Mouse (Mus musculus) neural tube, embryonic 11.5 days (tissue): ENCODE results near the gene Rnf216. TPM values are rescaled to one million over a fixed set of nuclear protein-coding genes. Genes with fewer than 3 reads are reported as not detected.

ENCODE experiments used
- ATAC-seq: fragments of 200-750 bp; cut with Nextera tagmentation; 2 replicates; pipeline ENCODE4 v1.8.0; 2017; ENCODE audit warnings: moderate number of reproducible peaks, mild to moderate bottlenecking, moderate TSS enrichment, moderate library complexity; ENCODE audit not compliant: insufficient read depth, low FRiP score, low TSS enrichment
- DNase-seq: peaks from one replicate; pipeline ENCODE4 v3.0.0-alpha.2; 2015; ENCODE audit warnings: low spot score
- H3K27ac ChIP-seq: fragments of 300-500 bp; sonication (generic); 2 replicates; pipeline ENCODE4 v1.5.1; 2014; ENCODE audit warnings: low read depth, mild to moderate bottlenecking, low read length
- H3K27me3 ChIP-seq: fragments of 300-500 bp; sonication (generic); 2 replicates; pipeline ENCODE4 v1.6.1; 2014; ENCODE audit warnings: mild to moderate bottlenecking, low read length, mixed read lengths; ENCODE audit not compliant: control insufficient read depth, insufficient read depth
- H3K36me3 ChIP-seq: fragments of 300-500 bp; sonication (generic); 2 replicates; pipeline ENCODE4 v1.6.1; 2014; ENCODE audit warnings: mild to moderate bottlenecking, low read length, moderate library complexity, mixed read lengths; ENCODE audit not compliant: control insufficient read depth, insufficient read depth
- H3K4me1 ChIP-seq: fragments of 300-500 bp; sonication (generic); 2 replicates; pipeline ENCODE4 v1.6.1; 2014; ENCODE audit warnings: low read length, mixed read lengths; ENCODE audit not compliant: control insufficient read depth, insufficient read depth
- H3K4me2 ChIP-seq: fragments of 300-500 bp; sonication (generic); 2 replicates; pipeline ENCODE4 v1.6.1; 2014; ENCODE audit warnings: low read depth, mild to moderate bottlenecking, moderate library complexity
- H3K4me3 ChIP-seq: fragments of 300-500 bp; sonication (generic); 2 replicates; pipeline ENCODE4 v1.5.1; 2014; ENCODE audit warnings: low read depth, low read length
- H3K9ac ChIP-seq: fragments of 300-500 bp; sonication (generic); 2 replicates; pipeline ENCODE4 v1.6.1; 2014; ENCODE audit warnings: mild to moderate bottlenecking, low read length
- H3K9me3 ChIP-seq: fragments of 300-500 bp; sonication (generic); 2 replicates; pipeline ENCODE4 v1.6.1; 2016; ENCODE audit warnings: low read length; ENCODE audit not compliant: control insufficient read depth
- WGBS: fragments of 180-500 bp; shearing (Covaris S2); extraction: QIAGEN DNeasy Blood & Tissue Kit; methylation state at CpG from one replicate; pipeline ENCODE4 v1.1.7; 2014; 5-methylcytosine and 5-hydroxymethylcytosine counted together
- polyA plus RNA-seq: library from polyadenylated mRNA; unstranded; fragments of >200 nt; fragmentation: Nextera tagmentation; extraction: Ambion mirVana; gene quantifications from 2 replicates; pipeline ENCODE4 v1.2.1, GENCODE M21; 2014

Gene Rnf216
- polyA plus RNA-seq, 1 experiment from 2014 or later, result 30.6 TPM

GRCm38 (mm10) chr5:142974598-142975121 lies 138.1 kb downstream of the Rnf216 start:
- Histone ChIP-seq H3K9ac (peak overlapping the region; percentile 35; the same call in 1 of the 2 replicates), H3K4me1 (peaks cover 4% of the 10 kb centered on the region; the same call in 1 of the 2 replicates), H3K36me3 (peaks cover 29% of the 10 kb centered on the region), H3K27ac (peak overlapping the region; percentile 75), H3K9me3 (no peaks in the 10 kb centered on the region), H3K4me3 (no peak overlapping the region), H3K27me3 (no peaks in the 10 kb centered on the region), H3K4me2 (0 out of 2 replicates have a peak overlapping the region, but pooled peaks have one; percentile 9)
- ATAC-seq (peak; percentile 83), DNase-seq (peak; percentile 84)
- 22% methylated on average over 18 of the region's 18 CpGs for WGBS

GRCm38 (mm10) chr5:142973971-142974370 lies 138.8 kb downstream of the Rnf216 start:
- Histone ChIP-seq H3K9me3 (no peaks in the 10 kb centered on the region), H3K36me3 (peaks cover 33% of the 10 kb centered on the region), H3K27ac (no peak overlapping the region), H3K9ac (no peak overlapping the region), H3K4me1 (peaks cover 4% of the 10 kb centered on the region; the same call in 1 of the 2 replicates), H3K4me3 (no peak overlapping the region), H3K27me3 (no peaks in the 10 kb centered on the region), H3K4me2 (no peak overlapping the region)
- WGBS, result 38% methylated on average over 3 of the region's 3 CpGs
- DNase-seq, result no peak
- ATAC-seq, result 0 out of 2 replicates have a peak, but pooled peaks have one; percentile 13

DNA sequence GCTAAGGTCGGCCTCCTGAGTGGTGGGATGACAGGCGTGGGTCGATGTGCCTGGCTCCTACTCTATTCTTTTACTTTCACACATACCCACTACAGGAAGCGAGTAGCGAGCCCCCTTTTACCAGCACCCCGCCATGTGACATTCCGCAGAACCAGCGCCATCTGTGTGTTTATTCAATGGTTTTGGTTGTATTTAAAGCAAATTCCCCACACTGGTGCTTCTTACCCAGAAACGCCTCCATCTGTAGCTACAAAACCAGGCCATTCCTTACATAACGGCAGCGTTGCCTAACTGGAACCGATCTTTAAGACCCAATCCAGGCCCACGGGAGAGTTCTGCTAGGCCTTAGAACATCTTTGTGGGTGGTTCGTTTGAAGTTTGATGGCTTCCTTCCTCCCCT lies 144.4 kb downstream of the Rnf216 start:
- Histone ChIP-seq H3K4me2 (no peak overlapping the region), H3K9me3 (no peaks in the 10 kb centered on the region), H3K4me1 (peaks cover 15% of the 10 kb centered on the region), H3K27ac (no peak overlapping the region), H3K4me3 (no peak overlapping the region), H3K9ac (no peak overlapping the region), H3K36me3 (peaks cover 51% of the 10 kb centered on the region), H3K27me3 (no peaks in the 10 kb centered on the region)
- DNase-seq (no peak), ATAC-seq (no peak)
- 93% methylated on average over 14 of the region's 14 CpGs for WGBS

- Histone ChIP-seq H3K27ac (no peak overlapping the region), H3K36me3 (peaks cover 22% of the 10 kb centered on the region), H3K27me3 (no peaks in the 10 kb centered on the region), H3K4me3 (peak overlapping the region; percentile 100), H3K9me3 (no peaks in the 10 kb centered on the region), H3K4me1 (peaks cover 23% of the 10 kb centered on the region), H3K9ac (peak overlapping the region; percentile 100; the same call in 1 of the 2 replicates), H3K4me2 (peak overlapping the region; percentile 87)
- DNase-seq (no peak), ATAC-seq (no peak)
- WGBS, result 77% methylated on average over 6 of the region's 6 CpGs
Measured at GRCm38 (mm10) chr5:142964650-142965049, 148.1 kb downstream of the Rnf216 start.

DNA sequence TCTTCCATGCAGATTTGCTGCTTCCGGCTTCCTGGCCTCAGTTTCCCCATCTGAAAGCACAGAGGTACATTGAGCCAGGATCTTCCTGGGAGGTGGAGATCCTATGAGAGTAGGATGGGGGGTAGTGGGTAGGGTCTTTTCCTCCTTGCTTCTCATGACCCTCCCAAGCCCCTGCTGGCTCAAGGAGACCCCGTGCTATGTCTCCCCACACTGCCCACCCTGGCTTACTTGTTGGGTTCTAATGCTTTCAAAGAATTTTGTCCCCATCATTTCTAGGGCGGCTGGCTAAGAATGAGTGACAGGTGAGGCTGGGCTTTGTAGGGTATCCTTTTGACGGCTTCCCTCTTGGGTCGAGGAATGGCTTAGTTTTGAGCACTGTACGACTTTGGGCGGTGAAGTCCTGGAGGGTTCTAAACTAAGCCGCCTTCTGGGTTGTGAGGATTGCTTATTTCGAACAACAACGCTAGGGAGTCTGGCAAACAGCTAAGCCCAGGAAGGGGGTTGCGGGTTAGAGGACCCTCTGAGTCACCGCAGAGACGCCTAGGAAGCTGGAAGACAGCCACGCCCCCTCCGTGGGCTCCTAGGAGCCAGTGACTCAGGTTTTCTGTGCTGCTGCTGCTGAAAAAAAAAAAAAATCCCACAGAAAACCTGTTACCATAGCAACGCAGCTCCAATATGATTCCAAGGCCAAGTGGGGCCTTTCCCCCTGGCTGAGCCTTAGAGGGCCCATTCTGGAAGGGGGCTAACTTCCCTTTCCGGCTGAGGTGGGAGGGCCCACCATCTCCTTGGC lies 148.9 kb downstream of the Rnf216 start:
- peak overlapping the region; percentile 87 for H3K4me2 ChIP-seq
- WGBS, result 62% methylated on average over 17 of the region's 17 CpGs
- H3K4me1 ChIP-seq, result peaks cover 26% of the 10 kb centered on the region
- no peaks in the 10 kb centered on the region for H3K9me3 ChIP-seq
- DNase-seq (peak; percentile 44), ATAC-seq (no peak)
- H3K9ac ChIP-seq, result peak overlapping the region; percentile 100
- peaks cover 18% of the 10 kb centered on the region for H3K36me3 ChIP-seq
- peak overlapping the region; percentile 100 for H3K4me3 ChIP-seq
- no peaks in the 10 kb centered on the region for H3K27me3 ChIP-seq
- no peak overlapping the region for H3K27ac ChIP-seq

DNA sequence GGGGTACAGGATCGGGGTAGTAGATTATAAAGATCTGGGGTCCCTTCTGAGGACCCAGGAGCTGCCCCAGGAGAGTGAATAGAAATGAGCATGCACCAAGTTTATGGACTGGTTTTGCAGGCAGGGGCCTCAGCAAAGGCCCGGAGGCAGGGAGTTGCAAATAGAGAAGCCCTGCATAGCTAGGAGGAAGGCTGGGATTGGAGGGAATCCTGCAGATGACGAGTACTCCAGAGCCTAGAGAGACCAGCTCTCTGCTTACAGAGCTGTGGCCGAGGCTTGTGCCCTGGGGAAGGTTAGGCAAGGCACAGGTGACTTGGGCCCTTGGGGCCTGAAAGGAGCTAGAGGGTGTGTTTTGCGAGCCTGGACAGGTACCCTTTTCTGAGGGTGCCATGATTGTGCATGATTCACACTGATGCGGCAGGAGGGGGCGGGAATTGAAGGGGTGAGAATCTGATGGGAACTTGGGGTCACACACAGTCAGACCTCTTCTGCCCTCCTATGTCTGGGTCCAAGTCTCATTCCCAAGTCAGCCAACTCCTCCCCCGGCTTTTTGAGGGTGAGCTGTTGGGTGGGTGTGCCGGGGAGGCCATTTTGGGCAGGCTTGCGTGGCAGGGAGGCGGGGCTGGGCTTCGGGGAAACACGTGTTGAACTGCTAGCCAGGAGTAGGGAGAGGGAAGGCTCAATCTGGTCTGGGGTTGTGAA lies 149.6 kb downstream of the Rnf216 start:
- Histone ChIP-seq H3K9ac (peak overlapping the region; percentile 100), H3K27me3 (no peaks in the 10 kb centered on the region), H3K9me3 (no peaks in the 10 kb centered on the region), H3K4me1 (peaks cover 26% of the 10 kb centered on the region), H3K4me3 (peak overlapping the region; percentile 100), H3K4me2 (peak overlapping the region; percentile 87), H3K36me3 (peaks cover 14% of the 10 kb centered on the region), H3K27ac (peak overlapping the region; percentile 97; the same call in 1 of the 2 replicates)
- ATAC-seq (no peak), DNase-seq (peak; percentile 73)
- 8% methylated on average over 13 of the region's 13 CpGs for WGBS

GRCm38 (mm10) chr5:142962444-142962961 lies 150.3 kb downstream of the Rnf216 start:
- Histone ChIP-seq H3K36me3 (peaks cover 12% of the 10 kb centered on the region), H3K4me3 (peak overlapping the region; percentile 100), H3K27me3 (no peaks in the 10 kb centered on the region), H3K27ac (peak overlapping the region; percentile 97), H3K4me1 (peaks cover 26% of the 10 kb centered on the region), H3K9ac (peak overlapping the region; percentile 100), H3K9me3 (no peaks in the 10 kb centered on the region), H3K4me2 (peak overlapping the region; percentile 87)
- ATAC-seq (no peak), DNase-seq (no peak)
- 3% methylated on average over 11 of the region's 11 CpGs for WGBS

DNA sequence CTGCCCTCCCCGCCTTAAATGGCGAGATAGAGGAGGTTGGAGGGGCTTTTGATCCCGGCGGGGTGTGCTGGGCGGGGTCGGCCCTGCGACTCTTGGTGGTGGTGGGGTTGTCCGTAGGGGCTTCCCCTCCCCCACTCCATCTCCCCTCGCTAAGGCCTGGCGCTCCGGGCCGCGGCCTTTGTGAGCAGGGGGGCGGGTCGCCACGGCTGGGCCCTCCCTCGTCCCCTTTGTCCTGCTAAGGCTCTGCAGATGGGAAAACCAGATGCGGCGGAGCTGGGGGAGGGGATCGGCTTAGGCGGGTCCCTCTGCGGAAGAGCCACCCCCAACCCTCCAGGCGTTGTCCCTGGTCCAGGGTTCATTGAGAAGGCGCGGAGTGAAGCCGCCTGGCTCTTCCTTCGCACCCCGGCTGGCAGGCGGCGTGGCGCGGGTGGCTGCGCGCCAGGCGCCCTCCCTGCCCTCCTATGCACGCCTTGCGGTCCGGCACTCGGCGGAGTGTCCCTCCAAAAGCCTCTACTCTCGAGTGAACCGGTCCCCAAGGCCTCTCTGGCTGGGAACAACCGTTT lies 150.8 kb downstream of the Rnf216 start:
- DNase-seq (peak; percentile 94), ATAC-seq (peak; percentile 83)
- Histone ChIP-seq H3K4me1 (peaks cover 26% of the 10 kb centered on the region), H3K9ac (peak overlapping the region; percentile 100), H3K4me3 (peak overlapping the region; percentile 100), H3K4me2 (peak overlapping the region; percentile 87), H3K36me3 (peaks cover 8% of the 10 kb centered on the region; the same call in 1 of the 2 replicates), H3K9me3 (no peaks in the 10 kb centered on the region), H3K27ac (peak overlapping the region; percentile 97), H3K27me3 (no peaks in the 10 kb centered on the region)
- WGBS, result 0% methylated on average over 40 of the region's 43 CpGs
